8 mouse cellular contexts compared by ENCODE assay signal in the genomic region with DNA sequence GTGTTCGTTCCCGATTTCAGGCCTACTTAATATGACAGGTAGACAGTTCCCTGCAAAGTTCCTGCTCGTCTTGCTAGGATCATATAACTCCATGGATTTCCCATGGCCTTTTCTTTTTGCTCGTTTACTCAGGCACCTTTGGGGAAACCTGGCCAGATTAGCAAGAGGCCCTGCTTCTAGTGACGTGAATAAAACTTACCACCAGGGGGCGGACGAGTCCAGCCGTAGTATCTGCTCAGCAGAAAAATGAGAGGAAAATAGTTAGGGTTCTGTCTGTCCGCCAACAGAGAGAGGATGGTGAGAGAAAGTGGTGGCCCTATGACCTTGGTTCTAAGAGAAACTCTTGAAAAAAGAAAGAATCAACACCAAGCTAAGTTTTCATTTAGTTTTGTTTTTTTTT. TPM values are rescaled to one million over a fixed set of nuclear protein-coding genes. Genes with fewer than 3 reads are reported as not detected.
A peak's percentile ranks its signal among the peaks of the same experiment; 100 is the strongest.
DNase-seq lines count a peak whose midpoint lies in the region; ATAC-seq and TF ChIP-seq lines count a peak whose summit lies in the region.

No protein-coding gene starts in this region.

- H3K4me1 ChIP-seq in testis, adult 2 months (ENCODE audit: control insufficient read depth, insufficient read depth, low read length), result peaks cover 3% of the 10 kb centered on the region
- H3K4me1 ChIP-seq in embryonic facial prominence, embryonic 14.5 days (ENCODE audit: control insufficient read depth, insufficient read depth, low read length), result no peaks in the 10 kb centered on the region
- H3K4me1 ChIP-seq in limb, embryonic 14.5 days (ENCODE audit: control insufficient read depth, insufficient read depth, low read length), result no peaks in the 10 kb centered on the region

- no peak overlapping the region for H3K4me2 ChIP-seq in embryonic facial prominence, embryonic 14.5 days (ENCODE audit: low read depth, low read length)
- no peak overlapping the region for H3K4me2 ChIP-seq in limb, embryonic 14.5 days (replicated peaks; ENCODE audit: low read depth, low read length, severe bottlenecking)

- 29% methylated on average over 9 of the region's 9 CpGs for WGBS in embryonic facial prominence, embryonic 14.5 days
- 32% methylated on average over 9 of the region's 9 CpGs for WGBS in limb, embryonic 14.5 days

- peak; percentile 30; the same call in 1 of the 2 replicates for TF ChIP-seq CTCF in testis, adult 2 months (IDR thresholded peaks at IDR 0.05; ENCODE audit: control insufficient read depth, insufficient read depth, insufficient replicate concordance, low read depth, low read length)

- H3K27me3 ChIP-seq in testis, adult 2 months (ENCODE audit: control insufficient read depth, insufficient read depth, low read length), result no peaks in the 10 kb centered on the region
- H3K27me3 ChIP-seq in embryonic facial prominence, embryonic 14.5 days (replicated peaks; ENCODE audit: control insufficient read depth, insufficient read depth, low read length), result no peaks in the 10 kb centered on the region
- no peaks in the 10 kb centered on the region for H3K27me3 ChIP-seq in limb, embryonic 14.5 days (ENCODE audit: control insufficient read depth, insufficient read depth, low read length)

- H3K4me3 ChIP-seq in testis, adult 2 months (ENCODE audit: control insufficient read depth, low read depth, low read length), result no peak overlapping the region
- no peak overlapping the region for H3K4me3 ChIP-seq in embryonic facial prominence, embryonic 14.5 days (ENCODE audit: low read depth, low read length)
- H3K4me3 ChIP-seq in limb, embryonic 14.5 days (replicated peaks; ENCODE audit: low read length), result no peak overlapping the region

- H3K9ac ChIP-seq in embryonic facial prominence, embryonic 14.5 days (ENCODE audit: low read depth, low read length), result no peak overlapping the region
- H3K9ac ChIP-seq in limb, embryonic 14.5 days (ENCODE audit: low read depth, low read length, severe bottlenecking), result no peak overlapping the region

- TF ChIP-seq POLR2A in testis, adult 2 months (IDR thresholded peaks at IDR 0.05; ENCODE audit: control insufficient read depth, low read depth, low read length), result no peak
- TF ChIP-seq POLR2A in limb, embryonic 14.5 days (IDR thresholded peaks at IDR 0.05; ENCODE audit: borderline replicate concordance, extremely low read depth, insufficient read depth, insufficient read length), result no peak

- H3K27ac ChIP-seq in testis, adult 2 months (ENCODE audit: control insufficient read depth, insufficient read depth, low read depth, low read length), result no peak overlapping the region
- H3K27ac ChIP-seq in embryonic facial prominence, embryonic 14.5 days (replicated peaks; ENCODE audit: low read depth, low read length), result no peak overlapping the region
- no peak overlapping the region for H3K27ac ChIP-seq in limb, embryonic 14.5 days (replicated peaks; ENCODE audit: low read depth, low read length)

- peaks cover 5% of the 10 kb centered on the region; the same call in 1 of the 2 replicates for H3K9me3 ChIP-seq in embryonic facial prominence, embryonic 14.5 days (ENCODE audit: control insufficient read depth, low read length)
- H3K9me3 ChIP-seq in limb, embryonic 14.5 days (ENCODE audit: control insufficient read depth, low read length), result no peaks in the 10 kb centered on the region

- DNase-seq in testis, postnatal 14 days (ENCODE audit: low spot score), result no peak
- peak; percentile 74 to 85 for DNase-seq in adrenal gland, postnatal 36 days
- peak; percentile 62 for DNase-seq in embryonic facial prominence, embryonic 14.5 days (ENCODE audit: low spot score)
- peak; percentile 71 for DNase-seq in limb, embryonic 14.5 days (ENCODE audit: low spot score)
- peak; percentile 54 for DNase-seq in retina, postnatal 7 days (ENCODE audit: low read depth, low spot score)
- peak; percentile 74 for DNase-seq in urinary bladder, postnatal 25 days (ENCODE audit: low spot score)

- no peaks in the 10 kb centered on the region for H3K36me3 ChIP-seq in testis, adult 2 months (ENCODE audit: control insufficient read depth, insufficient read depth, low read length)
- no peaks in the 10 kb centered on the region for H3K36me3 ChIP-seq in embryonic facial prominence, embryonic 14.5 days (ENCODE audit: control insufficient read depth, insufficient read depth, low read length)
- no peaks in the 10 kb centered on the region for H3K36me3 ChIP-seq in limb, embryonic 14.5 days (ENCODE audit: control insufficient read depth, insufficient read depth, low read length)

- ATAC-seq in embryonic facial prominence, embryonic 14.5 days (ENCODE audit: low read depth), result no peak
- peak; percentile 92 for ATAC-seq in inflammation-experienced regulatory T-cells, adult 6 months
- no peak for ATAC-seq in limb, embryonic 14.5 days (ENCODE audit: low FRiP score, low read depth)

RNA-seq across cellular contexts. Expression of a gene that starts 14.8 kb away (rescaled TPM):
- 0.49 and 0.69 TPM in 2 replicates for polyA plus RNA-seq in testis, adult 2 months (2012; rRNA removed)
- total RNA-seq in adrenal gland, postnatal 36 days (2021), result 1 to 10 TPM; 3.5 to 4.2 TPM
- polyA plus RNA-seq in embryonic facial prominence, embryonic 14.5 days (2014; fragmentation: Nextera tagmentation; extraction: Ambion mirVana), result 2.2 and 2.7 TPM in 2 replicates
- 10 to 100 TPM; 33.2 to 83.1 (median 69.4) TPM for polyA plus RNA-seq in inflammation-experienced regulatory T-cells, adult 6 months (2017; shearing (Covaris generic))
- polyA plus RNA-seq in limb, embryonic 14.5 days (2012; rRNA removed), result 1.0 and 1.1 TPM in 2 replicates
- 1.5 and 1.8 TPM in 2 replicates for polyA plus RNA-seq in limb, embryonic 14.5 days (2014; fragmentation: Nextera tagmentation; extraction: Ambion mirVana)

RNA-seq across cellular contexts. Expression of a gene that starts 39.5 kb away (rescaled TPM):
- polyA plus RNA-seq in testis, adult 2 months (2012; rRNA removed), result 0.86 and 0.96 TPM in 2 replicates
- total RNA-seq in adrenal gland, postnatal 36 days (2021), result 1 to 10 TPM in 1 of 2 experiments, under 1 TPM in 1; 0.59 to 1.8 TPM
- 10.6 and 11.5 TPM in 2 replicates for polyA plus RNA-seq in embryonic facial prominence, embryonic 14.5 days (2014; fragmentation: Nextera tagmentation; extraction: Ambion mirVana)
- 1 to 10 TPM in 1 of 3 experiments, under 1 TPM in 2; 0.50 to 1.8 (median 0.55) TPM for polyA plus RNA-seq in inflammation-experienced regulatory T-cells, adult 6 months (2017; shearing (Covaris generic))
- polyA plus RNA-seq in limb, embryonic 14.5 days (2012; rRNA removed), result 3.2 and 3.3 TPM in 2 replicates
- 2.4 and 2.6 TPM in 2 replicates for polyA plus RNA-seq in limb, embryonic 14.5 days (2014; fragmentation: Nextera tagmentation; extraction: Ambion mirVana)

RNA-seq across cellular contexts. Expression of a gene that starts 50.1 kb away (rescaled TPM):
- polyA plus RNA-seq in testis, adult 2 months (2012; rRNA removed), result 127 and 160 TPM in 2 replicates
- 1 to 10 TPM; 8.2 to 9.8 TPM for total RNA-seq in adrenal gland, postnatal 36 days (2021)
- 1.9 and 2.3 TPM in 2 replicates for polyA plus RNA-seq in embryonic facial prominence, embryonic 14.5 days (2014; fragmentation: Nextera tagmentation; extraction: Ambion mirVana)
- polyA plus RNA-seq in inflammation-experienced regulatory T-cells, adult 6 months (2017; shearing (Covaris generic)), result under 1 TPM; 0.21 to 0.40 (median 0.32) TPM
- 0.77 and 0.83 TPM in 2 replicates for polyA plus RNA-seq in limb, embryonic 14.5 days (2012; rRNA removed)
- 4.4 and 4.7 TPM in 2 replicates for polyA plus RNA-seq in limb, embryonic 14.5 days (2014; fragmentation: Nextera tagmentation; extraction: Ambion mirVana)

Comparison
In these comparisons a context has a peak if more than half of its experiments do, and no peak if none do; other contexts are left out.
1. RNA of a gene that starts 50.1 kb away (polyA plus RNA-seq): 127 to 160 TPM in testis, adult 2 months; 0.77 to 4.7 TPM in limb, embryonic 14.5 days, 1.9 to 2.3 TPM in embryonic facial prominence, embryonic 14.5 days and 0.21 to 0.40 TPM in inflammation-experienced regulatory T-cells, adult 6 months; every median in the first group is over 10 times any median in the second.